Mouse (Mus musculus) ES-E14 (cell line): ENCODE measurements around the gene Cars2.

Experiments used
- CHD2 ChIP-seq: IDR thresholded peaks from 2 replicates; pipeline ENCODE4 v1.6.1; 2014; ENCODE audit warnings: mild to moderate bottlenecking, low read depth, low read length, inconsistent platforms
- MAFK ChIP-seq: IDR thresholded peaks from 2 replicates; pipeline ENCODE4 v1.6.1; 2014; ENCODE audit warnings: mild to moderate bottlenecking, low read depth, low read length, inconsistent platforms; ENCODE audit not compliant: insufficient read depth

DNA sequence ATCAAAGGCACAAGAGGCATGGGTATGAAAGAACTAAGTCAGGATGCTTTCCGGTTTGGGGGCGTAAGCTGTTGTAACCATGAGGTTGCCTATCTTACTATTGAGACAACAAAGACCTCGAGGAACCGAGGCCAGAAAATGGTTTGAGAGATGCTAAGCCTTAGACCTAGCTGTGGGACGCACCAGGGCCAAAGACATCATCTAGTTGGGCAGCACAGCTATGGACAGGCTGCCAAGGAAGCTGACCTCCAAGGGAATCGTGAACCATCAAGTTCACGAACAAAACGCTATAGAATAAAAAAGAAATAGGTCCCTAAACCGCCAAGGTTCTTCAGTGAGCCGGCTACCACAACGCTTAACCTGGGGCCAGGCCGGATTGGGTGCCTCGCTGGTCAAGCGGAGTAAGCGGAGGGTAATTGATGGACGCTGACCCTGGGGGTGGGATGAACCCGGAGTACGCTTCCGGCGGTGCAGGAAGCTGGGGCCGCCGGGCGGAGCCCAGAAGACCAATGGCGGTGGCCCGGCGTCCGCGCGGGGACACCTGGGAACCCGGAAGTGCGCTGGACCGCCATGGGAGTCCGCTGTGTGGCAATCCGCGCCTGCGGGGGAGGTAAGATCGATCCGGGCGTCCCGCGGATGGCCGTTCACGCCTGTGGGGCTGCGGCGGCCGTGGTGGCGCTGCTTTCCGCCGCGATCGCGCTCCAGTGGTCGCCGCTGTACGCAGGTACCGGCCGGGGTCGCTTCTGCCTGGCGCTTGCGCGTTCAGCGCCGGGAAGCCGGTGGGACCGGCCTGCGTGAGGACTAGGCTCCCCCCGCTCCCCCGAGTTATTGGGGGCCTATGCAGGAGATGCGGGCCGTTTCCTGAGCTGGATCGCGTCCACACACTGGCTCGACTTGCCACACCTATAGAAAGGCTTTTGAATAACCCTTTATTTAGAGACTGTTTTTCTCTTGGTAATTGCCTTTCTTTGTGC lies 53.3 kb downstream of the Cars2 start, which contains the start of gene Naxd:
- TF ChIP-seq CHD2 (no peak), MAFK (no peak)
